Mouse (Mus musculus) limb, embryonic 14.5 days (tissue): ENCODE measurements around the gene Nxnl1. TPM values are rescaled to one million over a fixed set of nuclear protein-coding genes. Genes with fewer than 3 reads are reported as not detected.

Experiments
- ATAC-seq: fragments of 200-750 bp; cut with Nextera tagmentation; 2 replicates; pipeline ENCODE4 v1.8.0; 2017; ENCODE audit warnings: low read depth, moderate number of reproducible peaks, moderate TSS enrichment; ENCODE audit not compliant: low FRiP score
- DNase-seq: peaks from one replicate; pipeline ENCODE4 v3.0.0-alpha.2; 2015; ENCODE audit warnings: low spot score
- H3K27ac ChIP-seq: fragments of 300-500 bp; sonication (generic); replicated peaks from 2 replicates; pipeline ENCODE4 v1.5.1; 2014; ENCODE audit warnings: low read depth, mild to moderate bottlenecking, low read length, moderate library complexity, mixed read lengths
- H3K27me3 ChIP-seq: fragments of 300-500 bp; sonication (generic); 2 replicates; pipeline ENCODE4 v1.6.1; 2014; ENCODE audit warnings: low read length, mixed read lengths; ENCODE audit not compliant: control insufficient read depth, insufficient read depth
- H3K36me3 ChIP-seq: fragments of 300-500 bp; sonication (generic); 2 replicates; pipeline ENCODE4 v1.6.1; 2014; ENCODE audit warnings: mild to moderate bottlenecking, low read length, moderate library complexity, mixed read lengths; ENCODE audit not compliant: control insufficient read depth, insufficient read depth
- H3K4me1 ChIP-seq: fragments of 300-500 bp; sonication (generic); 2 replicates; pipeline ENCODE4 v1.6.1; 2014; ENCODE audit warnings: antibody characterized with exemption, low read length, mixed read lengths; ENCODE audit not compliant: control insufficient read depth, insufficient read depth
- H3K4me2 ChIP-seq: fragments of 300-500 bp; sonication (generic); replicated peaks from 2 replicates; pipeline ENCODE4 v1.6.1; 2014; ENCODE audit warnings: low read depth, mild to moderate bottlenecking, low read length, moderate library complexity; ENCODE audit not compliant: severe bottlenecking
- H3K4me3 ChIP-seq: fragments of 300-500 bp; sonication (generic); replicated peaks from 2 replicates; pipeline ENCODE4 v1.5.1; 2014; ENCODE audit warnings: low read length
- H3K9ac ChIP-seq: fragments of 300-500 bp; sonication (generic); 2 replicates; pipeline ENCODE4 v1.6.1; 2014; ENCODE audit warnings: mild to moderate bottlenecking, low read depth, low read length, moderate library complexity; ENCODE audit not compliant: severe bottlenecking
- H3K9me3 ChIP-seq: fragments of 300-500 bp; sonication (generic); 2 replicates; pipeline ENCODE4 v1.6.1; 2016; ENCODE audit warnings: low read length; ENCODE audit not compliant: control insufficient read depth
- POLR2A ChIP-seq: fragments of 200-500 bp; IDR thresholded peaks from 2 replicates; pipeline ENCODE4 v1.8.0; 2012; ENCODE audit warnings: inconsistent platforms, mild to moderate bottlenecking, moderate library complexity, borderline replicate concordance; ENCODE audit not compliant: insufficient read depth, insufficient read length; ENCODE audit errors: extremely low read depth
- WGBS: fragments of 180-500 bp; shearing (Covaris S2); extraction: QIAGEN DNeasy Blood & Tissue Kit; methylation state at CpG from one replicate; pipeline ENCODE4 v1.1.7; 2014; 5-methylcytosine and 5-hydroxymethylcytosine counted together
- polyA plus RNA-seq, 2 experiments: library from polyadenylated mRNA; depleted of rRNA in 1 of 2; stranded (reverse) in 1 of 2; unstranded in 1 of 2; fragments of >200 nt; fragmentation: Nextera tagmentation in 1 of 2; extraction: Ambion mirVana in 1 of 2; gene quantifications; 2 replicates each; pipeline versions ENCODE4 v1.2.1 to v1.2.3; 2012 to 2014

Nxnl1 gene
- polyA plus RNA-seq (2012; rRNA removed) = not detected in 2 replicates
- 0.25 TPM in 1 of 2 replicates, not detected in the other for polyA plus RNA-seq (2014; fragmentation: Nextera tagmentation; extraction: Ambion mirVana)

DNA sequence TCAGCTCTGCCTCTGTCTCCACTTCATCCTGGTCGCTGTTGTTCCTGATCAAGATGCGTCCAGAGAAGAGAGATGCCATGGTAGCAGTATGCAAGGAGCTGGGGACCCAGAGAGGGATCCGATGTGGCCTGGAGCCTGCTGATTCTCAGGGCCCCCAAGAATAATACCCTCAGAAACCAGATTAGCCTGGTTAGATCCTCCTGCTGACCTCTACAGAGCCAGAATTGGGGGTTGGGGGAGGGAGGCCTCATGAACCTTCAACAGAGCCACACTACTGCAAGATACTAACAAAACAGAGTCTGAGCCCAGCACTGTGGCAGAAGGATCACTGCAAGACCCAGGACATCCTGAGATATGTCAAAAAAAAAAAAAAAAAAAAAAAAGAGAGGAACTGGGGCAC lies at the start of gene Nxnl1:
Nxnl1 (minus strand) TSS at position 101 of the 400 bp plus-strand sequence.
- ATAC-seq (no peak), DNase-seq (no peak)
- Histone ChIP-seq H3K4me3 (no peak within 1 kb of the TSS), H3K4me1 (peaks cover 23% of the 10 kb centered on the region), H3K27me3 (peaks cover 34% of the 10 kb centered on the region), H3K9ac (no peak within 1 kb of the TSS), H3K9me3 (peaks cover 4% of the 10 kb centered on the region), H3K4me2 (no peak within 1 kb of the TSS), H3K27ac (no peak within 1 kb of the TSS), H3K36me3 (no peaks in the 10 kb centered on the region)
- 70% methylated on average over 3 of the region's 3 CpGs for WGBS
- TF ChIP-seq POLR2A = no peak

DNA sequence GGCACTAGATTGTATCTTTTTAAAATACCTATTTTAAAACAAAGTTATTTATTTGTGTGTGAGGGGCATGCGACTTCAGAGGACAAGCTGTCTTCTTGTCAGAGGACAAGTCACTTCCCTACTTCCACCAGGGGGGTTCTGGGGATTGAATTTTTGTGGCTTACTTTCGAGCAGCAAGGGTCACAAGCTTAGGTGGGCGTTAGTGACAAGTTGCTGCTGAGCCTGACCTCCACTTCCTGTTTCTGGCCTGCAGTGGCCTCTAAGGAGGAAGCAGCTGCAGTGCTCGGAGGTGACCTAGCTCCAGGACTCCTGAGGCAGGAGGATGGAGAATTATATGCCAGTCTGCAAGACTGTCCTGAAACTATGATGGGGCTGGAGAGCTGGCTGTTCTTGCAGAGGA lies 47.0 kb upstream of the Nxnl1 start:
- no peak overlapping the region for H3K4me3 ChIP-seq
- H3K27ac ChIP-seq = no peak overlapping the region
- H3K9ac ChIP-seq = no peak overlapping the region
- WGBS = 50% methylated on average over 4 of the region's 4 CpGs
- H3K27me3 ChIP-seq = no peaks in the 10 kb centered on the region
- no peaks in the 10 kb centered on the region for H3K9me3 ChIP-seq
- no peak for TF ChIP-seq POLR2A
- no peak overlapping the region for H3K4me2 ChIP-seq
- H3K4me1 ChIP-seq = peaks cover 8% of the 10 kb centered on the region; the same call in 1 of the 2 replicates
- no peak for ATAC-seq
- peaks cover 44% of the 10 kb centered on the region for H3K36me3 ChIP-seq
- no peak for DNase-seq

DNA sequence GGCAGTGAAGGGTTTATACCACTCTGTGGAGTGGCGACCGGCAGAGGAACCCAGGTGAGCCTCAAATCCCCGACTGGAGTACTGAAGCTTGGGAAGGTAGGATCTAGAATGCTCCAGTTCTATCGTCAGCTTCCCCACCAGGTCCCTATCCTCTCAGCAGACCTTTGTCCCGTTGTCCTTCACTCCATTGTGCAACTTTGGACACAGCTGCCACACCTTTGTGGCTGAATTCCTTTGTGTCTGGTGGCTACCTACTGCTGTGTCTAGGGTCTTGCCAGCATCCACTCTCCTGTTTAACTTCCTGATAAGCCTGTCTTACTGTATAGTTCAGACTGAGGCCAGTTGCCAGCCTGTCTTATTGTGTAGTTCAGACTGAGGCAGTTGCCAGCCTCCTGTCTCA lies 45.7 kb upstream of the Nxnl1 start:
- peak overlapping the region; percentile 92 for H3K4me3 ChIP-seq
- peaks cover 8% of the 10 kb centered on the region; the same call in 1 of the 2 replicates for H3K4me1 ChIP-seq
- 51% methylated on average over 5 of the region's 5 CpGs for WGBS
- no peaks in the 10 kb centered on the region for H3K9me3 ChIP-seq
- DNase-seq (no peak), ATAC-seq (no peak)
- no peaks in the 10 kb centered on the region for H3K27me3 ChIP-seq
- H3K9ac ChIP-seq = peak overlapping the region; percentile 90
- no peak overlapping the region for H3K27ac ChIP-seq
- peak overlapping the region; percentile 64 for H3K4me2 ChIP-seq
- H3K36me3 ChIP-seq = peaks cover 32% of the 10 kb centered on the region
- TF ChIP-seq POLR2A = no peak

DNA sequence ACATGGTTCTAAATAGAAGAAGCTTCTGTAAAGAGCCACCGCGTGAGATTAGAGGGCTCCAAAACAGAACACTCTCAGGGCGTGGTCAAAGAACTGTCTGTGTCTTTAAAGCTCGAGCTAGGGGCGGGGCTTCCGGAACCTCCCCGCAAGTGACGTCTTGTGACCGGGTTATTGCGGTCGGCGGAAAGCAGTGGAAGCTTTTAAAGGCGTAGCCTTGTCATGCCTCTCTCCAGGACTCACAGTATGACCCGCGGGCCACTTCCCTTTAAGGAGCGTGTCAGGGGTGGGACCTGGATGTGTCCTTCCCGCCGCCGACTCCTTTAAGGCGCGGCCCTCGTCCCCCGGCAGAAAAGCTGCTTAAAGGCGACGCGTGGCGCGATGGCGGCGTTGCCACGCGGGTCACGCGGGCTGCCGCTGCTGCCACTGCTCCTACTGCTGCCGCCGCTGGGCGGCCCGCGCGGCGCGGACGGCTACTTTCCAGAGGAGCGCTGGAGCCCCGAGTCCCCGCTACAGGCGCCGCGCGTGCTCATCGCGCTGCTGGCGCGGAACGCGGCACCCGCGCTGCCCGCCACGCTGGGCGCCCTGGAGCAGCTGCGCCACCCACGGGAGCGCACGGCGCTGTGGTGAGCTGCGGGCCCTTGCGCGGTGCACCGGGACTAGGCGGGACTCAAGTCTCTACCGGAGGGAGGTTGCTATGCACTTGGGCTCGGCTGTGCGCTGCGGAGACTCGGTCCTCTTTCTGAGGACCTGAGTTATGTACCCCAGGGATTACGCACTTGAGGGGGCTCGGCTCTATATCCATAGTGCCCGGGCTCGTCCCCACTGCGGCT lies 44.6 kb upstream of the Nxnl1 start, which contains the start of gene Colgalt1:
Colgalt1 (plus strand) TSS at position 177 of the 830 bp plus-strand sequence.
- Histone ChIP-seq H3K4me1 (peaks cover 8% of the 10 kb centered on the region; the same call in 1 of the 2 replicates), H3K4me3 (peak within 1 kb of the TSS; percentile 92), H3K9me3 (no peaks in the 10 kb centered on the region), H3K4me2 (peak within 1 kb of the TSS; percentile 64), H3K27me3 (no peaks in the 10 kb centered on the region), H3K27ac (peak within 1 kb of the TSS; percentile 90), H3K9ac (peak within 1 kb of the TSS; percentile 90), H3K36me3 (peaks cover 21% of the 10 kb centered on the region)
- peak; percentile 99 for DNase-seq
- WGBS = under 1% methylated on average over 69 of the region's 82 CpGs
- TF ChIP-seq POLR2A = 0 out of 2 replicates have a peak, but pooled peaks have one; percentile 53
- ATAC-seq = peak; percentile 98

DNA sequence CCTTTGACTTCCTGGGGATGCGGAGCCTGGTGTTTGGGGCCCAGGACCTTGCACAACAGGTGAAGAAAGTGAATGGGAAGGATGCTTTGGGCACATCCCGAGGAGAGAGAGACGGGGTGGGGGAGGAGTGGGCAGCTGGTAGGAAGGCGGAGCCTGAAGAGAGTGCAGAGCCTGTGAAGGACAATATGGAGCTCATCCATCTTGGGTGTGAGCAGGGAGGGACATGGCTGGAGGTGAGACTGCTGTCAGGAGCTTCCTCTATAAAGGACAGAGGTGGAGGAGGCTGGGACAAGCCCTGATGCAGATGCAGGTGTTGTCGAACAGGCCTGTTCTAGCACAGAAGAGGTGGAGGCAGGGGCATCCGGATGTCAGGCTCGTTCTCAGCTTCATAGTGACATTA lies 37.6 kb upstream of the Nxnl1 start:
- Histone ChIP-seq H3K9ac (no peak overlapping the region), H3K27me3 (peaks cover 17% of the 10 kb centered on the region), H3K36me3 (no peaks in the 10 kb centered on the region), H3K27ac (no peak overlapping the region), H3K4me3 (no peak overlapping the region), H3K4me2 (no peak overlapping the region), H3K9me3 (no peaks in the 10 kb centered on the region), H3K4me1 (peaks cover 9% of the 10 kb centered on the region; the same call in 1 of the 2 replicates)
- 39% methylated on average over 7 of the region's 7 CpGs for WGBS
- no peak for TF ChIP-seq POLR2A
- ATAC-seq = no peak
- no peak for DNase-seq
